Mouse (Mus musculus) urinary bladder, adult 2 months (tissue): ENCODE measurements around the gene Ssbp3. TPM values are rescaled to one million over a fixed set of nuclear protein-coding genes. Genes with fewer than 3 reads are reported as not detected.

Source experiments
- DNase-seq: peaks from one replicate; pipeline ENCODE4 v3.0.0; 2022; ENCODE audit warnings: low spot score
- polyA plus RNA-seq: library from polyadenylated mRNA; depleted of rRNA; stranded (reverse); fragments of >200 nt; gene quantifications from 2 replicates; pipeline ENCODE4 v1.2.3, GENCODE M21; 2012

The Ssbp3 gene
- polyA plus RNA-seq, 1 experiment = 59.0 TPM

DNA sequence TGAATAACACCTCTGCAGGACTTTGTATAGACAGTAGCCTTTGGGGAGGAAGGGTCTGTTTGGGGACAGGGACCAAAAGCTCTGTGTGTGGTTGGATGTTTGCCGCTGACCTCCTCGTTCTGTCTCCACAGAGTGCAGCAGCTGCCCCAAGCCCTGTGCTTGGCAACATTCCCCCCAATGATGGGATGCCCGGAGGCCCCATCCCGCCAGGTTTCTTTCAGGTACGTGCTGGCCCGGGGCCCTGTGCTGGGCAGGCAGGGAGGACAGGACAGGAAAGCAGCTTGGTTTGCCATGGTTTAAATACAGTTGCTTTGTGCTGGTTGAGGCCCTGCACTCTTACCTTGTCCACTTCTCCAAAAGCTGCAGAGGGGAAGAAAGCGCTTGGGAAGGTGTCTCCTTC is 99.0 kb downstream of the Ssbp3 start:
- DNase-seq = no peak

DNA sequence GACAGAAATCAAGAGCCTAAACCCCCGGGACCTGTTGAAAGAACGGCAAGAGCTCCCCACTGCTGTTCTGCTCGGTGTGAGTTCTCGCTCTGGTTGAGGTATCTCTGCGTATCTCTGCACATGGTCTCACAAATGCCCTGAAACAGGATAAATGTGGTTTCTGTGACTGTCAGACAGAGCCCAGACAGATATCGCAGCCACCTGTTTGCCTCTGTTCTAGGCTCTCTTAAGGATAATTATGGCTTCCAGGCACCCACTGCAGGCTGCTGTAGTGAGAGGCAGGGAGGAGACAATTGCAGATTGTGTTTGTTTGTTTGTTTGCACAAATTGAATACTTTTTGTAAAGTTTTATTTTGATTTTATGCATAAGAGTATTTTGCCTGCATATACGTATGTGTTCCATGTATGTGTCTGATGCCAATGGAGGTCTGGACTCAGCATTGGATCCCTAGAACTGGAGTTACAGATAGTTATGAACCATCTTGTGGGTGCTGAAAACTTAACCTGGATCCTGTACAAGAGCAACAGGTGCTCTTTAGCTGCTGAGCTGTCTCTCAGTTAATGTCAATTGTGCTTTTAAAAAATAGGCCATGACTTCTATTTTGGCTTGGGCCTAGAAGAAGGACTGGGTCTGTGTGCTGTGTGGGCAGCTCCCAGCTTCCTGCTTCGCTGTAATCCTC is 101.0 kb downstream of the Ssbp3 start:
- no peak for DNase-seq

DNA sequence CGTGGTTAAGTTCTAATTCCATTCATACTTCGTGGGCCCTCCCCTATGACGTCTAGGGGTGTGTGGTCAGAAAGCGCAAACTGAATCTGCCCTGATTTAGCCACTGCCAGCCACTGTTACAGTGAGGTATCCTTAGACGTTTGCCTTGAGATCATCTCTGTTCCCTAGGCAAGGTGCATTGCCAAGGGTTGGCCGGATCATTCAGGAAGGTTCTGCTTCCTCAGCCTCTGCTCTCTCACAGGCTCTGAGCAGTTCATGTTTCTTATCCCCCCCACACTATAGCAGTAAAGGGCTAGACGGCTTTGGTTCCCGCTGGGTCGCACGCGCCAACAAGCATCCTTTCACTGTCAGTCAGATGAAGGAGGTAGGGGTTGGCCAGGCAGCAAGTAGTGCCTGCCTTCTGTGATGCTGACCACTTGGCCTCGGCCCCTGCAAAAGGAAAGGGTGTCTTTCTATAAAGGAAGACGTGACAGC is 101.5 kb downstream of the Ssbp3 start:
- DNase-seq = no peak

DNA sequence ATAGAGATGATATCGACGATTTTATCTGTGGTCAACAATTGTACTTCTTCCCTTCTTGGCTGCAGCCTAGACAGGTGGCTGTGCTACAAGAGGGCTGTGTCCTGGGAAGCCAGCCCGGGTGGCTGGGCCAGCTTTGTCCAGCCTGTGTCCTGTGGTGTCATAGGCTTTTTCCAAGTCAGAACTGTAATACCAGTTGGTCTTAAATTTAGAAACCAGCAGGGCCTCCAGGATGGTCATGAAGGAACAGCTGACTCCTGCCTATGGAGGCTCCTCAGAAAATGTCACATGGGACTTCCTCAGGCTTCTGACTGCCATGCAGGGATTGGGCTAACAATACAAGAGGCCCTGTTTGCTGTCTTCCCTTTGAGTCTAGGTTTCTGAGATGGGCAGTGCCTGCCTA is 102.1 kb downstream of the Ssbp3 start:
- no peak for DNase-seq

DNA sequence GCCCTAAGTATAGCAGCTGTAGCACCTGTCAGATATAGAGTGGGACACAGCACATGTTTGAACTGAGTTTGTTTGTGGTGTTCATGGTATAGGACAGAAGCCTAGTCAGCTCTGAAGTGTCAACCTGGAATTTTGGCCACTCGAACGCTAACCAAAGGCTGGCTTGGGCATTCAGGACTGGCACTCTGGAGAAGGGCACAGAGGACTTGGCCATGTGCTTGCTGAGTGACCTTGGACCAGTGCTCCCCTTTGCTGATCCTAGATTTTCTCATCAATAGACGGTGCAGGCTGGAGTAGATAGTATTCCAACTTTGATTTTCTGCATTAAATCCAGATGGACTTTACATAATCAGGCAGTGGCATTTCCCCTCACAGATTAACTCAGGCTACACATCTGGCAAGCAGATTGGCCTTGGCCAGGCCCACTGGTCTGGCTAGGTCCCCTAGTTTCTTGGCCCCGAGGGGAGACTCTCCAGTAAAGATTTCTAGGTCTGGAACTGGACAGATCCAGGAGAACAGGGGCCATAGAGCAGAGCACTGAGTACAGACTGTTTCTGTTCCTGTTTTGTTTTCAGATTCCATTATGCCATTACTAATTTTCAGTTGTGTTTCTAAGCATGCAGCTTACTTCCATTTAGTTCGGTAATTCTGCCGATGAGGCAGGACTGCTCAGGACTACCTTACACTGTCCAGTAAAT is 102.8 kb downstream of the Ssbp3 start:
- no peak for DNase-seq

DNA sequence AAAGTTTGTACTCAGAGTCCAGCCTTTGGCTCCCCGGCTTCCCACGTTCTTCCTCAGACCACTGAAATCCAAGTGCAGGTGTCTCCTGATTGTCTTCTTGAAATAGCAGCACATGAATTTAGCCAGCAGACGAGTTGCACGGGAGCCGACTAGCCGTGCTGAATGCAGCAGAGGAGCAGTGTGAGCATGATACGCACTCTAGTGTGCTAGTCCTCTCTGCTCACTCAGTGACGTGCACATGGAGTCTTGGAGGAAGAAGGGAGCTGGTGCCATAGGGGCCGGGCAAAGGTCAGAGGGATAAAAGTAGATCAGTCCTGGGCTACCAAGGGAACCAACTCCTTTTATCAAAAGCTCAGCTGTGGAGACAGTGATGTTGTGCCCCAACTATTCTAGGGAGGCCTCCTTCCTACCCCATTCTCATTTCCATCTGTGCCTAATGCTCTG is 103.3 kb downstream of the Ssbp3 start:
- no peak for DNase-seq

DNA sequence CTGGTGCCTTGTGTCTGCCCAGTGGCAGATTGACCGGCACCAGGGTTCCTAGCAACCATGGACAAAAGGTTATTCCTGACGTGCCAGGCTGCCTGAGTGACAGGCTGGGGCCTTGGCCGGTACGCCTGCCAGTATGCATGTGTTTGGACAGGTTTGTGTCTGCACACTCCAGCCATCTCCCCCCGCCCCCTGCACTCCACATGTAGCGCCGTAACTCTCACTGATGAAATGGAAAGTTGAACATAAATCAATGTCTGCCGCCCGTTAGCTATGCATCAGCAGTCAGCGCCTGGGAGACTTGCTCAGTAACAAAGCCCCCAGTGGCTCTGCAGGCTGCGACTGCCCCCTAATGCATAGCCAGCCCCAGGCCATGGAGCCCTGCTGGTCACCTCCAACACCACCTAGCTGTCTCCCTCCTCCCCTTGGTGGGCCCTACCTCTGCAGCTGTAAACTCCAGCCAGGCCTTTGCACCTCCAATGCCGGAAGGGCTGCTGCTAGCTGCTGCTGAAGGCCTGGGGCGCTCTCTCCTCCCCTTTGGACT is 105.5 kb downstream of the Ssbp3 start:
- DNase-seq = no peak

DNA sequence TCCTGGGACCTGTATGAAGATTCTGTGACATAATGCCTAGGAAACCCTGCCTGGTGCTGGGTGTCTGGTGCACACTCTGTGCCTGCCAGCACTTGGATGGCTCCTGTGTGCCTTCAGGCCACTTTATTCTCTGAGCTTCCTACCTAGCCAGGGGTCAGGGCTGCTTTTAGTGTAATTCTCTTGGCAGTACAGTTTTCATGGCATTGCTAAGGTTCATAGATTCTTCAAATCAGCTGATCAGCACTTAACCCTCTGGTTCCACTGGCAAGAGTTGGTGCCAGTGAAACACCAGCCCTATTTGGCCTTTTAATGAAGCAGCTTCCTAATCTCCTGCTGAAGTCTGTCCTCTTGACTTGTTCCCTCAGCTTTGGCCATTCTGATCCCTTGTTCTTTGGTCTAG is 106.8 kb downstream of the Ssbp3 start:
- no peak for DNase-seq

DNA sequence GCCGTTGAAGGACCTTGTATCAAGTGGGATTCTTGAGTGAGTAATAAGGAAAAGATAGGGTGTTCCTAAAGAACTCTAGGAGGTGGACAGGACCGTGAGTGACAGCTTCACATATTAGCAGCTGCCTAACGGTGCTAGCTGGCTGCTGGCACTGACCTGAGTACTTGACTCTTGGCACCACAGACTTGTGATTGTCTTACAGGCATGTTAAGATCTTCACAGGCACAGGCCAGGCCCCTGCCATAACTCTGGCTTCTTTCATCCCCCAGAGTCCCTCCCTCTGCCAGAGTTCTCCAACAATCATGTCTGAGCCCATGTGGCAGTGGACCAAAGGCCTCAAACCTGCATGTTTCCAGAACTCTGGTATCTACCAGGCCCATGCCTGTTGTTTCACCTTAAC is 108.0 kb downstream of the Ssbp3 start:
- DNase-seq = no peak

DNA sequence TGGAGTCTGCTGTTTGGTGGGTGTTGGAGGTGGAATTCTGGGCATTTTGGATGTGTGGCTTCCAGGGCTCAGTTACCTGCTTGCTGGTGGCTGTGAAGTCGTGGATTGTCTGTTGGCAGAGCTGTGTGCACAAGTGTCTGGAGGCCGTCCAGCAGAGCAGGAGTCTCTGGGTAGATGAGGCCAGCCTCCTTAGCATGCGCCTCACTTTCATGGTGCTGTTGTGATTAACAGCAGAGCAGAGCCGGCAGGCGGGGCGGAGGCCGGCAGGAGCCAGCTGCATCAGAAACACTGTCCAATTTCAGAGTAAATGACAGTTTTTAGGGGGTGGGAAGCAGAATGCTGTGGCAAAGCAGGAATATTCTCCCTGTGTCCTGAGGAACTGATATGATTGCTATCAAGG is 108.5 kb downstream of the Ssbp3 start:
- no peak for DNase-seq

DNA sequence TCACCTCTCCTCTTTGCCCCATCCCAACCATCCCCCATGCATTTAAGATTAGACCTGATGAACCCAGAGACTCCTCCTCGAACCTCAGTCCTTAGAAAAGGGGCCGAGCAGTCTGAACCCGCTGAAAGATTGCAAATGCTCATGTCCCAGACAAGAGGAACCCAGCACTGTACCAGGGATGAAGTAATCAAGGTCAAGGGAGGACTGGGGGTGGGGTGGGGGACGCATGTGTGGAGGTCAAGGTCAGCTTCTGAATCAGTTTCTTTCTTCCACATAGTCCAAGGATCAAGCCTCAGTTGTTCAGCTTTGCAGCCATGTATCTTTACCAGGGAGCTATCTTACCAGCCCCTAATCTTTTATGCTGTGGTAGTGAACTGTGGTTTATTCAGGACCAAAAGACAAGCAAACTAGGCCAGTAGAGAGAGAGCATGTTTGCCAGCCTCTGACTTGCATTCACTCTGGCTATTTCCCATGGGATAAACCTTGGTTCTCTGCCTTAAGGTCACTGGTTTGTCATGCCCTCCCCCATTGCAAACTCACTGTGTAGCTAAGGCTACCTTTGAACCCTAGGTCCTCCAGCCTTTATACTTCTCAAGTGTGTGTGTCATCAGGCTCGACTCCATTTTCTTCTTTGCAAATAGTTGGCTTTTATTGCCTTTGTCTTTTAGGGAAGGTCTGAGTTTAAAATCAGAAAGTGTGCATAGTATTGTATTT is 109.9 kb downstream of the Ssbp3 start:
- no peak for DNase-seq

DNA sequence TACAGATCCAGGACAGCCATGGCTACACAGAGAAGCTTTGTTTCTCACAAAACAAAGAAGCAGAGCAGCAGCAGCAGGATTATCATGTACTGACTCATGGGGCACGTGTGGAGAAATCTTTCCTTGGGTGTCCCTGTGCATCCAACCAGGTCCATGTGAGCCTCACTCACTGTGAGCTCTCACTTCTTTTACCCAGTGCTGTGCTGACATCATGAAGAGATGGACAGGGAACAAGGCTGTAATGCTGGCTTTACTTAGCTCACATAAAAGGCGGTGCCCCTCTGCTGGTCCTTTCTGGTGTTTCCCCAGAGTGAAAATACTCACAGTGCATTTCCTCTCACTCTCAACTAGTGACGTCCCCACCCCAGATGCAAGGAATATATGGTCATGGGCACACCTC is 111.0 kb downstream of the Ssbp3 start:
- DNase-seq = no peak

DNA sequence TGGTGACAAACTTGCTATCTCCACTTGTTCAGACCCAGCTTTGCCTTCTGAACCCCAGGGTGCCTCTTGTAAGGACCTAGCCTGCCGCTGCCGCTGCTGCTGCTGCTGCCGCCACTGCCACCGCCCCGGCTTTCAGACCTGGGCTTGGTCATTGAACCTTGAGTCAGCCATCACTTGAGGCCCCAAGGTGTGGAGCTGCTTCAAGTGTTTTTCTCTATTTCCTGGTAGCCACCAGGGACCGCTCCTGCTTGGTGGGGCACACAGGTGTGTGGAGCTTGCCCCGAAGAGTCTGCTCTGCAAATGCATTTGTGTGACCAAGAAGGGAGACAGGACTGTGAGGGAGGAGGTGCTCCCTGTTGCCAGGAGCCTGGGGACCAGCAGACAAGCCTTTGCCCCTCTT is 114.4 kb downstream of the Ssbp3 start:
- DNase-seq = no peak

DNA sequence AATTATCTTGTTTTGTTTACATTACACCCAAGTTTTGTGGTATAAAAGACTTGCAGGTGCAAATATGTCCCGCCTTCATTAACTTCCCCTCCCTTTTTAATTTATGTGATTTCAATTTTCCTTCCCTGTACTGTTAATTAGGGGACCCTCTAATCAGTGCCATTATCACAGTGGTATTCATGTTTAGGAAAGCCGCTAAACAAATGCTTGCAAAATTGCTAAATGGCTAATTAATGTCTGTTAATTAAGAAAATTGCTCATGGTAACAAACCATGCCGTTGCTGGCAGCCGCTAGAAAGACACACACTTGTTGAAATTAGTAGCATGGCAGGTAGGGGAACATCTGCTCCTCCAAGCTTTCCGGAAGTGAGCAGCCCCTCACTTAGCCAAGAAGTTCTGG is 114.9 kb downstream of the Ssbp3 start:
- DNase-seq = no peak

DNA sequence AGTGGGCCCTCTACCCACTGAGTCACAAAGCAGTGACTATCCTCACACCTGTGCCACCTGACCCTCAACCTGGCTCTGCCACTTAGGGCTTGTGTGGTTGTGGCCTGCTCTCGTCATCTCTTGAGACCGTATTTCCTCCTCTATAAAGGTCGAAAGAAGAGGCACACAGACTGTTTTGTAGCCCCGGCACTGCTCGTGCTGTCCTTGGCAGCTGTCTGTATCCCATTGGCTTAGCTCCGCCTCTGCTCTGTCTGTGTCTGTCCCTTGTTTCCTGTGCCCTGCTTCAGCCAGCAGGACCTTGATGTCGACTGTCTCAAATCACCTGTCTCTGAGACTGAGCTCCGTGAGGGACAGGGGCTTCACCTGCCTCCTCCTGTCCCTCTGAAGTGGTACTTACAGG is 116.0 kb downstream of the Ssbp3 start:
- DNase-seq = no peak

DNA sequence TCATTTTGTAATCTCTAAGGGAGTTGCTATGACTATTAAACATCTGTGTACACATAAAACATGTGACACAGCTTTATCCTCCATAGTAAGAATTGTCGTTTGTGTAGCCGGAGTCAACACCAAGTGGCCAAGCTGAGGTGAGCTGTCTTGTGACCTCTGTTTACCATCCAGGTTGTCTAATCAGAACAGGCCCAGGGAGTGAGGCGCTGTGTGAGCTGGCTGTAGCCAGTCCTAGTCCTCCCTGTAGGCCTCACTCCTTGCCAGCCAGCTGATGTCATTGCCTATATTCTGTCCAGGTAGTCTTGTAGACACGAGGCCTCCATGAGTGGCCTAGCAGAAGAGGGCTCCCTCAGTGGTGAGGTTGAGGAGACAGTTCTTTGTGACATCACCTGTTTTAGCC is 125.2 kb downstream of the Ssbp3 start:
- DNase-seq = no peak

DNA sequence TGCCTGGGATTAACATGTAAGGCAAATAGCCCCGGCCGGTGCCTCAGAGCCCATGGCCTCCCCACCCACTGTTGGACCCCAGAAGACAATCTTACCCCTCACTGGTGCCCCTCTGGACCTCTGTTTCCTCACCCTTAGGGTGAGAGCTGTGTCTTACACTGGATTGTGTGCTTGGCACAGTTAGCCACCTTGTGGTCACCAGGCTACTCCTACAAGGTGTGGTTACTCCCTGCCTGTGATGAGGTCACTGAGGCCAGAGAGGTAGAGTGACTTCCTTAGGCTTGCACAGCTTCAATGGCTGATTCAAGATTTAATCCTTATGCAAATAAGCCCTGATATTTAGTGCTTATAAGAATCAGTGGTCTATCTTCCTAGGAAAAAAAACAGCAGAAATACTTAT is 126.5 kb downstream of the Ssbp3 start:
- DNase-seq = no peak

DNA sequence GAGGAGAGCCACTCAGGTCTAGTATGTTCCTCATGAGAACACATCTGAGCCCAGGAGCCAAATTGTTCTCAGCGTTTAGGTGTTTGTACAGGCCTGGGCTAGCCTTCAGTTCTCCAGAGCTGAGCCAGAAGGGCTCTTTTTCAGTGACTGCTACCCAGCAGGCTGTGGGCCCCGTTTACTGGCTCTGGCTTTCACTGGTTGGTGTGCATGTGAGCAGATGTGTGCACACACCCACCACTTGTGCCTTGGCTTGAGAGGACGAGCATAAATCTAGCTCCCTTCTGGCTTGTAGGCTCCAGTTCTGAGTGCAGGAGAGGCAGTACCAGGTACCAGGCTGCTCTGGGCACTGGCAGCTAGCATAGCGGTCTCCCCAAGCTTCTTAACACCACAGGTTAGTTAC is 127.8 kb downstream of the Ssbp3 start:
- no peak for DNase-seq

DNA sequence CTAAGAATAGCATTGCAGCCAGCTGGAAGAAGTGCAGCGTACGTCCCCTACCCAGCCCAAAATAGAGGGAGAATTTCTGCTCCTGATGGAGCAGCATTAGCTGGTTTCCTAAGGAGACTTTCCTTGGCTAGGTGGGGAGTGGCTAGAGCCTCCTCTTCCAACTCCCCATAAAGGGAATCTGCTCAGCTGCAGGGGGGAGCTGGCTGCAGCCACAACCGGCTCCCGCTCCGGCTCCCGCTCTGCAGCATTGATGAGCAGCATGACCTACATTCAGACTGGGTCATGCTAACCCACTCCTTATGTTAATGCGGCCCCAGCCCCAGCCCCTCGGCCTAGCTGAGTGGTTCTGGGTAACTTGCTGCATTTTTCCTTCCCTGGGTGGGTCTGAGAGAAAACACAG is 128.8 kb downstream of the Ssbp3 start:
- DNase-seq = no peak

DNA sequence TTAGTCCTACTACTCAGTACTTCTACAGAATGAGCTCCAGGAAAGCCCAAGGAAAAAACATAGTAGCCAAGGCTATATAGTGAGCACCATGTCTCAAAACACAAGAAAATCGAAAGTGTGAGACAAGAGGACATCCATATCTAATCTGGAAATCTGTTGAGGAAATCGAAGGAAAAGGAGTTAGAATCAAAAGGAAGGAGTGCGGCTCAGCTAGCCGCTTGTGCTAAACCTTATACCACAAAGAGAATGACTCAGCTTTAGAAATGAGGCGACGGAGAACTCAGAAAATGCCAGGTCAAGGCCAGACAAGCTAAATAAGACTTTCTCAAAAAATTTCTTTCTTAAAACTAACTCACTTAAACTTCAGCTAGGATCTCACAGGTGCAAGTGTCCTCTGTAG is 131.8 kb downstream of the Ssbp3 start:
- DNase-seq = no peak

DNA sequence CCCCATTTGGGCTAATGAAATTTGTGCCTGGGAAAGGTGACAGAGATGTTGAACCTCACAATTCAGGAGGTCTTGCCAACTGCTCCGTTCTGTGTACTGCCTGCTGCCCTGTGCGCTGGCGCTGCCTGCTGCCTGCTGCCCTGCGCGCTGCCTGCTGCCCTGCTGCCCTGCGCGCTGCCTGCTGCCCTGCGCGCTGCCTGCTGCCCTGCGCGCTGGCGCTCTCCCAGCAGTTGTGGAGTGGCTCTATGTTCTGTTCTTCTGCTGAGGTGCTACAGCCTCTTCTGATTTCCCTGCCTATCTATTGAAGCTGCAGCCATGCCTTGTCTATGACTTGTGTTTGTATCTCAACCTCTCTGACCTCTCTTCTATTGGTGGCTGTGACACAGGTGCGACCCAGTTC is 134.7 kb downstream of the Ssbp3 start:
- DNase-seq = no peak

DNA sequence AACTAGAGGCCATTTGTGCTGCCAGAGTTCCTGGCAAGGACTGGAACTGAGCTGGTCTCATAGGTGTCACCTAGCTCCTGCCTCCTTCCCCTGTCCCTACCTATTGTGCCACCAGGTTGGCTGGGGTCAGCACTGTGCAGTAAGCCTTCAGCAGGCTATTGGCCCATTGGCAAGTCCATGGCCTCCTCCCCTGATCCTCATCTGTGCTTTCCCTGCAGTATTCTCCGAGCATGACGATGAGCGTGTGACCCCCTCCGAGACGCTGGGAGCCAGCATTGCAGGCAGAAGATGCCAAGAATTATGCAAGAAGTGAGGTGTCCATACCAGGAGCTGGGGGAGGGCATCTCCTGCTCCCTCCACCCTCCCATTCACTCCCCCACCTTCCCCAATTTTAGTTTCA is 137.3 kb downstream of the Ssbp3 start:
- no peak for DNase-seq
